Mouse (Mus musculus): ENCODE results near the gene Dicer1. TPM values are rescaled to one million over a fixed set of nuclear protein-coding genes. Genes with fewer than 3 reads are reported as not detected.

Dicer1 gene
- polyA plus RNA-seq, 1 experiment from 2014 or later, result 26.0 TPM

GRCm38 (mm10) chr12:104715453-104715852, 36.3 kb downstream of the Dicer1 start:
- H3K4me2 ChIP-seq, result no peak overlapping the region
- no peaks in the 10 kb centered on the region for H3K9me3 ChIP-seq
- peaks cover 82% of the 10 kb centered on the region for H3K36me3 ChIP-seq
- ATAC-seq (ENCODE audit: extremely low read depth, insufficient number of reproducible peaks, low FRiP score, low TSS enrichment), result no peak
- no peak overlapping the region for H3K9ac ChIP-seq
- H3K4me1 ChIP-seq, result peaks cover 39% of the 10 kb centered on the region
- WGBS, result 89% methylated on average over 5 of the region's 5 CpGs
- no peaks in the 10 kb centered on the region for H3K27me3 ChIP-seq (replicated peaks)
- H3K4me3 ChIP-seq, result no peak overlapping the region
- no peak overlapping the region for H3K27ac ChIP-seq (replicated peaks)

DNA sequence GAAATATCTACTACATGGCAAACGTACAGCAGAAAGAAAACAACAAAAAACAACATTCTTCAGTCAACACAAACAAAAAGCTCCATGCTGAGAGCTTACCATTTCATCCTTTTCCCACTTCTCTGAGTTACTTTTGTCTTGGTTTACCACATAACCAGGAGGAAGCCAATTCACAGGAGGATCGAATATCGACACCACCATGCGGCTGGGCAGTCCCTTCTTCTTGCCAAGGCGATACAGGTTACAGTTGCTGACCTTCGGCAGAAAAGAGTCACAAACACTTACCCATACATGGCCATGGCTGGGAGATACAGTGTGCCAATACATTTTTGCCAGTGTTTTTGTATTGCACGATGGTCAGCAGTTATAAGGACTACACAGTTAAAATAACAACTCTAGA, 51.5 kb downstream of the Dicer1 start:
- Histone ChIP-seq H3K9ac (no peak overlapping the region), H3K4me1 (peaks cover 12% of the 10 kb centered on the region; the same call in 1 of the 2 replicates), H3K9me3 (no peaks in the 10 kb centered on the region), H3K4me2 (no peak overlapping the region), H3K27ac (replicated peaks) (0 out of 2 replicates have a peak overlapping the region, but pooled peaks have one; percentile 20), H3K4me3 (no peak overlapping the region), H3K36me3 (peaks cover 87% of the 10 kb centered on the region), H3K27me3 (replicated peaks) (no peaks in the 10 kb centered on the region)
- 83% methylated on average over 7 of the region's 7 CpGs for WGBS
- ATAC-seq (ENCODE audit: extremely low read depth, insufficient number of reproducible peaks, low FRiP score, low TSS enrichment), result no peak

- 61% methylated on average over 8 of the region's 8 CpGs for WGBS
- no peaks in the 10 kb centered on the region for H3K27me3 ChIP-seq (replicated peaks)
- H3K27ac ChIP-seq (replicated peaks), result 0 out of 2 replicates have a peak overlapping the region, but pooled peaks have one; percentile 20
- peaks cover 89% of the 10 kb centered on the region for H3K36me3 ChIP-seq
- no peak for ATAC-seq (ENCODE audit: extremely low read depth, insufficient number of reproducible peaks, low FRiP score, low TSS enrichment)
- H3K9ac ChIP-seq, result no peak overlapping the region
- H3K4me3 ChIP-seq, result no peak overlapping the region
- H3K4me1 ChIP-seq, result peaks cover 12% of the 10 kb centered on the region; the same call in 1 of the 2 replicates
- no peak overlapping the region for H3K4me2 ChIP-seq
- no peaks in the 10 kb centered on the region for H3K9me3 ChIP-seq
These were observed 52.0 kb downstream of the Dicer1 start for GRCm38 (mm10) chr12:104699753-104700152.

GRCm38 (mm10) chr12:104695514-104695913, 56.2 kb downstream of the Dicer1 start:
- no peak for ATAC-seq (ENCODE audit: extremely low read depth, insufficient number of reproducible peaks, low FRiP score, low TSS enrichment)
- Histone ChIP-seq H3K27ac (replicated peaks) (no peak overlapping the region), H3K9ac (no peak overlapping the region), H3K36me3 (peaks cover 87% of the 10 kb centered on the region), H3K4me2 (no peak overlapping the region), H3K4me3 (no peak overlapping the region), H3K27me3 (replicated peaks) (no peaks in the 10 kb centered on the region), H3K4me1 (peaks cover 15% of the 10 kb centered on the region), H3K9me3 (no peaks in the 10 kb centered on the region)
- 78% methylated on average over 2 of the region's 2 CpGs for WGBS

DNA sequence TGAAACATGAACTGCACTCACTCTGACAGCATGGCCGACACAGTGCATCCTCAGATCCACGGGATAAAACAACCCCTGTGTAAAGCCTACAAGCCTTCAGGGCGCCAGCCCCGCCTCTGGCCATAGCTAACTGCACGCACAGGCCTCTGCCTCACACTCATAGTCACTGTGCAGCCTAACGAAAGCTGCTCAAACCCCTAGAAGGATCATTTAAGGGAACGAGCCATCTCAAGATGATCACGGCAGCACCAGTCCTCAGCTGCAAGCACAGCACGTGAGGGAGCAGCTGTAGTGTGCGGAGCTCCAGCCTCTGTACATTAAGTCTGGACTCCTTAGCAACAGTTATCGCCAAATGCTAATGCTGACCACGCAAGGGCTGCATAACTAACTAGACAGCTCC, 58.9 kb downstream of the Dicer1 start:
- Histone ChIP-seq H3K27me3 (replicated peaks) (no peaks in the 10 kb centered on the region), H3K4me2 (no peak overlapping the region), H3K36me3 (peaks cover 87% of the 10 kb centered on the region), H3K9ac (no peak overlapping the region), H3K4me3 (no peak overlapping the region), H3K4me1 (peaks cover 12% of the 10 kb centered on the region), H3K9me3 (no peaks in the 10 kb centered on the region), H3K27ac (replicated peaks) (no peak overlapping the region)
- no peak for ATAC-seq (ENCODE audit: extremely low read depth, insufficient number of reproducible peaks, low FRiP score, low TSS enrichment)
- WGBS, result 85% methylated on average over 12 of the region's 12 CpGs

DNA sequence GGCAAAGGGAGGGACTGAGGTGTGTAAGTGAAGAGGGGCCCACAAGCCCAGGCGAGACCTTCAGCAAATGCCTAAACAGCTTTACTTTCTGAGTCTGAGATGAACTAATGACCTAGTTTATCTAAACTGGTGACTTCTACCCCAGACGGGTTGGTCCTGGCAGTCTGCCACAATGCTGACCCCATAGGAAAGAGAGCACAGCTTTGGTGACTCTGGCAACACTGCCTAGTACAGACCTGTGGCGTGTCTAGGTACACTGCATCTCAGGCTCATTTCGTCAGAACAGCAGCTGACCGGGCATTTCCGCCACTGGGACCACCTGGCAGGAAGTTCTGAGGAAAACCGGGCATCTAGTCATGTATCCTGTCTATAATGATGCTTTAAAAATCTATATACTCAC, 61.3 kb downstream of the Dicer1 start:
- no peak for ATAC-seq (ENCODE audit: extremely low read depth, insufficient number of reproducible peaks, low FRiP score, low TSS enrichment)
- WGBS, result 70% methylated on average over 7 of the region's 7 CpGs

GRCm38 (mm10) chr12:104688870-104689269, 62.9 kb downstream of the Dicer1 start:
- H3K36me3 ChIP-seq, result peaks cover 64% of the 10 kb centered on the region
- H3K4me2 ChIP-seq, result no peak overlapping the region
- H3K27me3 ChIP-seq (replicated peaks), result no peaks in the 10 kb centered on the region
- H3K4me3 ChIP-seq, result no peak overlapping the region
- no peak overlapping the region for H3K9ac ChIP-seq
- WGBS, result 80% methylated on average over 11 of the region's 11 CpGs
- peaks cover 5% of the 10 kb centered on the region; the same call in 1 of the 2 replicates for H3K4me1 ChIP-seq
- H3K9me3 ChIP-seq, result no peaks in the 10 kb centered on the region
- no peak for ATAC-seq (ENCODE audit: extremely low read depth, insufficient number of reproducible peaks, low FRiP score, low TSS enrichment)
- no peak overlapping the region for H3K27ac ChIP-seq (replicated peaks)

More for the DNA sequence above, 61.3 kb downstream of the Dicer1 start:
- Histone ChIP-seq H3K4me2 (no peak overlapping the region), H3K27ac (replicated peaks) (no peak overlapping the region), H3K9ac (no peak overlapping the region), H3K4me3 (no peak overlapping the region), H3K4me1 (peaks cover 5% of the 10 kb centered on the region; the same call in 1 of the 2 replicates), H3K9me3 (no peaks in the 10 kb centered on the region), H3K36me3 (peaks cover 79% of the 10 kb centered on the region), H3K27me3 (replicated peaks) (no peaks in the 10 kb centered on the region)

- WGBS, result 76% methylated on average over 8 of the region's 8 CpGs
- Histone ChIP-seq H3K4me3 (no peak overlapping the region), H3K4me1 (no peaks in the 10 kb centered on the region), H3K27me3 (replicated peaks) (no peaks in the 10 kb centered on the region), H3K36me3 (peaks cover 22% of the 10 kb centered on the region), H3K9ac (no peak overlapping the region), H3K27ac (replicated peaks) (no peak overlapping the region), H3K4me2 (no peak overlapping the region), H3K9me3 (peaks cover 8% of the 10 kb centered on the region; the same call in 1 of the 2 replicates)
- no peak for ATAC-seq (ENCODE audit: extremely low read depth, insufficient number of reproducible peaks, low FRiP score, low TSS enrichment)
These were observed 67.3 kb downstream of the Dicer1 start for GRCm38 (mm10) chr12:104684411-104684931.

DNA sequence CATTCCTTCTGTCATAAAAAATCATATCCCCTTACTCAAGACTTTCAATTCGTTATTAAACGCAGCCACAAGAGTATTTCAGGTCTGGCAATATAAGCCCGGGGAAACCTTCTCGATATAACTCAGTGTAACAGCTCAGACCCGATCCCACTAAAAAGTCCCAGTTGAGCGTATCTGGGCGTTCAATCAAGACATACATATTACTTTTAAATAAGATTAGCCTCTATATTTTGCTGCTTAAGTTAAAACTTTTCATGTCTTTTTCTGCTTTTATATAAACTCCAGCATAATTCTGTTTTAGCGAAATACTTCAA, 72.0 kb downstream of the Dicer1 start:
- Histone ChIP-seq H3K4me2 (no peak overlapping the region), H3K9me3 (peaks cover 8% of the 10 kb centered on the region; the same call in 1 of the 2 replicates), H3K36me3 (no peaks in the 10 kb centered on the region), H3K4me1 (0 out of 2 replicates have a peak, but pooled peaks cover 2% of the 10 kb centered on the region), H3K9ac (no peak overlapping the region), H3K27me3 (replicated peaks) (no peaks in the 10 kb centered on the region), H3K4me3 (no peak overlapping the region), H3K27ac (replicated peaks) (no peak overlapping the region)
- WGBS, result 81% methylated on average over 8 of the region's 8 CpGs
- no peak for ATAC-seq (ENCODE audit: extremely low read depth, insufficient number of reproducible peaks, low FRiP score, low TSS enrichment)

- 62% methylated on average over 26 of the region's 26 CpGs for WGBS
- Histone ChIP-seq H3K4me3 (no peak overlapping the region), H3K36me3 (no peaks in the 10 kb centered on the region), H3K27ac (replicated peaks) (no peak overlapping the region), H3K4me2 (no peak overlapping the region), H3K9ac (no peak overlapping the region), H3K27me3 (replicated peaks) (no peaks in the 10 kb centered on the region), H3K4me1 (0 out of 2 replicates have a peak, but pooled peaks cover 2% of the 10 kb centered on the region), H3K9me3 (peaks cover 8% of the 10 kb centered on the region; the same call in 1 of the 2 replicates)
- no peak for ATAC-seq (ENCODE audit: extremely low read depth, insufficient number of reproducible peaks, low FRiP score, low TSS enrichment)
These were observed 72.5 kb downstream of the Dicer1 start for GRCm38 (mm10) chr12:104679121-104679818.

DNA sequence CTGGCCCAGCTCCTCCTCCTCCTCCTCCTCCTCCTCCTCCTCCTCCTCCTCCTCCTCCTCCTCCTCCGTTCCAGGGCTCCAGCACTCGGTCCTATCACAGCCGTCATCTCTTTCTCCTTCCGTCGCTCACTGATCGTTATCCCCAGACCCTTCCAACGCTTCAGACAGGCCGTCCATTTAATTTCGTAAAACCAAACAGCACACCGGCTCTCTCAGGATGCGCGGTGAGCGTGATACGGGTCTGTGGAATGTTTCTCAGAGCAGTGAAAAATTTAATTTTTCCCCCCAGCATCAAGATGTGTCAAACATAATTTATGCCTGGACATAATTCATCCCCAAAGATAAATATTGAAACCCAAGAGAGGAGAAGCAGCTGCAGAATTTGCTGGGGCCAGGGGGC, 73.3 kb downstream of the Dicer1 start:
- Histone ChIP-seq H3K4me2 (no peak overlapping the region), H3K27ac (replicated peaks) (no peak overlapping the region), H3K4me1 (0 out of 2 replicates have a peak, but pooled peaks cover 2% of the 10 kb centered on the region), H3K4me3 (no peak overlapping the region), H3K9me3 (peaks cover 8% of the 10 kb centered on the region; the same call in 1 of the 2 replicates), H3K9ac (no peak overlapping the region), H3K27me3 (replicated peaks) (0 out of 2 replicates have a peak, but pooled peaks cover 3% of the 10 kb centered on the region), H3K36me3 (no peaks in the 10 kb centered on the region)
- 80% methylated on average over 8 of the region's 14 CpGs for WGBS
- no peak for ATAC-seq (ENCODE audit: extremely low read depth, insufficient number of reproducible peaks, low FRiP score, low TSS enrichment)
